Mouse (Mus musculus): ENCODE results near the gene Suco.

The Suco gene

DNA sequence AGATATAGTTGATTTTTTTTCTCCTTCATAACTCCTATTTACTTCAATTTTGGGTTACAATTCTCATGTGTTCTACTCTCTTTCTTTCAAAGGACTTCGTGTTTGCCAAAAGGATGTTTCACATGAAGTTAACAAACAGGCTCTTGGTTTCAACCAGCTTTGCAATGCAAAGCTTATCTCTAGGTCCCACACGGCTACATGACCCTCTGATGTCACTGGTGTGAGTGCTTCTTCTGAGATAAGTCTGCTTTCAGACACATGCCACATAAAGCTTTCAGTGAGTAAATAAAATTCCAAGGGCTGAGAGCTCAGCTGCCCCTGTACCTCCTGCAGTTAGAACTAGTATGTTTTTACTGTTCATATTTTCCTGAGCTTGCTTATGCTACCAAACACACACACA is 18.1 kb upstream of the Suco start:
- DNase-seq (ENCODE audit: extremely low spot score, low read depth, low spot score): no peak

DNA sequence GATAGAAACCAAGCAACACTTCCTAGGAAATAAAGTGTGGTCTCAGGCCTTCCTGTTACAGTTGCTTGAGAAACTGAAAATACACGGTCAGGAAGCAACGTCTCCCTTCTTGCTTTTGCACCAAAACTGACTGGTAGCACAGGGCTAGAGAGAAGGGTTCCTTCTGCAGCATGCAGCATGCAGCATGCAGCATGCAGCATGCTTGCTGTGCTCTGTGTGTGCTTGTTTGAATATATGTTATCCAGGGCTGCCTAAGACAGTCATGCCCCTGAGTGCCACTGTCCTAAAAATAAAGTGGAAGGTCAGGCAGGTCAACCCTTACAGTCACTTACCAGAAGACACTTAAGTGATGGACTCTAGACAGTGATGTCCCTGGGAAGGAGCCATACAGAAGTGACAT is 17.6 kb upstream of the Suco start:
- no peak for DNase-seq (ENCODE audit: extremely low spot score, low read depth, low spot score)

DNA sequence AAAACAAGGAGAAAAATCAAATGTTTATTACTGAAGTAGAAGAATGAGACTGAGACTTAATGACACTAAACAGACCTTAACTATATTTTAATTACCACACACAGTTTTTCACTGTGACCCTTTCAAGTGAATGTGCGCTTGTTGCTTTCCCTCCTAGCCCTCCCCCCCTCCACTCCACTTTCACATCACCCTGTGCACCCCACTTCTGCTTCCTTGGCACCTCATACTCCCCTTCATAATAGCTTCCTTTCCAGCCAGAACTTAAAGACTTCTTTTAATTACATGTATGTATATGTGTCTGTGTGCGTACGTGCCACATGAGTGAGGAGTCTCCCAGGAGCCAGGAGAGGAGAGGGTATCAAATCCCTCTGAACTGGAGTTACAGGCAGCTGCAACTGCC is 12.3 kb upstream of the Suco start:
- DNase-seq (ENCODE audit: extremely low spot score, low read depth, low spot score): no peak

DNA sequence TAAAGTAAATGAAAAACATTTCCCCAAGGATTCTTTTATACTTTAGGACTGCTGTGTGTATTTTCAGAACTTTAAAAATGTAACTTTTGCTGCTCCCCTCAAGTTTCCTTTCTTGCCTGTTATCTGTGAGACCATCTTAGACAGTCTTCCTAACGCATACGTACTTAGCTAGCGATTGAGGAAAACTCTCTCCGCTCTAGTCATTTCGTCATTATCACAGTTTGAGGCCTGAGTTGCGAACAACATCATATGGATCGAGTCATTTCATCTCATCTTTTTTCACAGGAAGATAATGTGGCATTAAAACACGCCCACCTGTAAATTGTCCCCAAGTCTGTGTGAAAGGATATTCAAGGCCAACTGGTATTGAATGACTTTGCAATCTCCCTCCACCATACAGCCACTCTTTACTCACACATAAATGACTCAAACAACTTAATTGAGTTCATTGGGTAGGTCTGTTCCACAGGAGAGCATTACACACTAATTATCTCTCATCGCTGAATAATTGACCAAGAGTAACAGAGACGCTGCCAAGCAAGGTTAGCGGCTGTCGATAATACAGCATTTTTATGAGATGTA is 11.3 kb upstream of the Suco start:
- DNase-seq (ENCODE audit: extremely low spot score, low read depth, low spot score): no peak

DNA sequence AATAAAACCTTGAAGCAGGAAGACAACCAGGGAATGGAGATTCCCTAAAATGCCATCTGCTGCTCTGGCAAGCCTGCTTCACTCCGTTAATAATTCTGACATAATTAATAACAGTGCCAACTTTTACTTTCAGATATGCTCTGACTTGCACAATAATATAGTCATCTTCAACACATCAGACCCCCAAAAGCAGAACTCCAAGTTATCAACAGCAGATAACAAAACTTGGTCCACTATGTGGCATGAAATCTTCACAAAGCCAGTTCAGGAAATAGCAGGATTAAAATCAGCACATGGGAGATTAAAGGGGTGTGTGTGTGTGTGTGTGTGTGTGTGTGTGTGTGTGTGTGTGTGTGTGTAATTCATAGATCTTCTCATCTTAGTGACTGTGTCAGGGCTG is 9.3 kb upstream of the Suco start:
- DNase-seq (ENCODE audit: extremely low spot score, low read depth, low spot score): no peak

DNA sequence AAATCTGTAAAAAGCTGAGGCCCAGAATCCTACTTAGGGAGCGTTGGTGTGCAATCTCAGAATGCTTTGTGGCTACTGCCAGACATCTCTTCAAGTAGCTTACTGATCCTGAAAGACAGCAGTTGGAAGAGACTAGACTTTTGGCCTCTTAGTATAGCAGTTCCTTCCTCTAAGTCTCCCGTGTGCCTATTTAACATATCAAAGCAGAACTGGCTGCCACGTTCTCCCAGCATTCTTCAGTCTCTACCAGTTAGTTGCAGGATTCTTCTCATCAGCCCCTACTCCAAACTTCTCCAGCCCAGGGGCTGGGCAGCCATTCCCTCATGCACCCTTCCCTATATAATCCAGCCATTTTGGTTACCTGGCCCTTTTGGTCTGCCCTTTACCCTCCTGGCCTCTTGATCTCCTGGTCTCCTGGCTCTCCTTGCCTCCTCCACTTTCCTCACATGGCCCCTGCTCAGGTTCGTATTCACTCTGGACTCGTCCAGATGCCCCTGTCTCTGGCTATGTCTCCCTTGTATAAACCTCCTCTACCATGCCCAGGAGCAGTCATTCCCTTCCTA is 1.2 kb upstream of the Suco start:
- no peak for DNase-seq (ENCODE audit: extremely low spot score, low read depth, low spot score)

DNA sequence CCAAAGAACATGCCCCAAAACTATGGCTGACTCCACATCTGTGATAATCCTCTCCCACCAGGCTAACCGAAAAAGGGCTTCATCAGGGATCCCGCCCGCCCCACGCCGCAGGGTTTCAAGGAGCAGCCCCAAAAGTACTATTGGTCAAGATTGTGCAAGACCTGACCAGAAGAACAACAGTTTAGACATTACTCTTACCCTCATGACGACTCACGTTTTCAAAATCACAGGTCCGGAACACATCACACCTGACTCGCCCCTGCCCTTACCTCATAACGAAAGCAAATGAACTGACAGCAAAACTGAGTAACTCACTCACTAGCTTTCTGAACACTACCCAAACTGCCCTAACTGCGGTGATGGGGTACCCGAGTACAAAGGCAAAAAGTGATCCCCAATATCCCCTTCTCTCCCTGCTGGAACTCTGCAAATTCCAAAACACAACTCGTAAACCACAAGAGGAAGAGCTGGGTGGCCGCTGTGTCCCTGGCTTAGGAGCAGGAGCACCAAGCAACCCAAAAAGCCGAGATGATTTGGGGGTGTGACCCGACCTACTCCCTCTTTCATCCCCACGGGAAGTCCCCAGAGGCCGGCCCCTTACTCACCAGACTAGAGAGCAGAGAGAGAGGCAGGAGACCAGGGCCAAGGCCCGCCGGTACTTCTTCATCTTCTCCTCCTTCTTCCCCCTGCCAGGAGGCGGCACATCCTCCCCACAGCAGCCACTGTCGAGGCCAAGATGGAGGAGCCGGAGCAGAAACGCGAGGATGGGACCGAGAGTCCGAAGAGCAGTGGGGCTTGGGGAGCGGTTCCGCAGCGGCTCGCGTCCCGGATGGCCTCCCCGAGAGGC is 553 bp downstream of the Suco start:
- DNase-seq (ENCODE audit: extremely low spot score, low read depth, low spot score): no peak

DNA sequence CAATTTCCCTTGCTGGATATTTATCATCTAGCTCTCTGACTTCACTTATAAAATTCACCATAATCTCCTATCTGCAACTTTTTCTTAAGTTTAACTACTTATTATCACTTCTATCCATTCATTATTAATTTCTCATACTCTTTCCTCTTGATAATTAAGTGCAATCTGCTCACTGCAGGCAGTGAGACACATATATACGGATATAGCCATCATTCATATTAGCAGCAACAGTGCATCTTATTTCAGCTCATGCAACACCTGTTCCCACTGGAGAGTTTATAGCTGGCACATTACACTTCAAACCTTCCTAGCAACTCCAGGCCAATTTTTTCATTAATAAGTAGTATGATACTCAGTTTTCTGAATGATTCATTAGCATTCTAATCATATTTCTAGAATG is 7.1 kb downstream of the Suco start:
- DNase-seq (ENCODE audit: extremely low spot score, low read depth, low spot score): no peak

DNA sequence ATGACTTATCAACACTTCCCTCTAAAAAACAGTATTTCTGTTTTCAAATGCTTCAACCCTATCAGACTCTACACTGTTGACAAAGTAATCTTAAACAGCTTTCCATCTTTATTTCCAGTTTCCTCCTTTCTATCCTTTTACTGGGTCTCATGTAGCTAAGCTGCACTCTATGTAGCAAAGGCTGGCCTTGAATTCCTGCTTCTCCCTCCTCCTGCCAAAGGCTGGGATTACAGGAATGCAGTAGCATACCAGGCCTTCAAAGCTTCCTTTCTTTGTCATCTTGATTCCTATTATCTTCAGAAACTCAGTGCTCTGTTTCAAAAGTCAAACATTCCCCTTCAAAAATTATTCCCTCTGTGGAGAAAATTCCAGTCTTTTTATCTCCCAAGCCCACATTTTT is 8.1 kb downstream of the Suco start:
- DNase-seq (ENCODE audit: extremely low spot score, low read depth, low spot score): no peak

DNA sequence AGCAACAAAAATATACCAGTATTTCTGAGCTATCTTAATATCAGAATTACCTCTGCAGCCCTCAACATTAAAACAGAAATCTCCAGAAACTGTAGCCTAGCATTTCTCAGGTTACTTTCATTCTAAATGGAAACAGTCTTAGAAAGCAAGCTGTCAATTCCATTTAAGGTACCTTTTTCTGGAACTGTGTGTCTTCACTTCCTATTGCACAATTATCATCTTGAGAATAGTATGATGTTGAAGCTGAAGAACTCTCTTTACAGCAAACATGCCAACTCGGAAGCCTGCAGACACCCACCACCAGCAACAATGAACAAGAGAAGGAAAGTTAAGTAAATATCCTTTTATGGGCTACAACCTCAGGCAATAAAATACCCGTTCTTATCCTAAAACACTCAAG is 12.7 kb downstream of the Suco start:
- DNase-seq (ENCODE audit: extremely low spot score, low read depth, low spot score): no peak

DNA sequence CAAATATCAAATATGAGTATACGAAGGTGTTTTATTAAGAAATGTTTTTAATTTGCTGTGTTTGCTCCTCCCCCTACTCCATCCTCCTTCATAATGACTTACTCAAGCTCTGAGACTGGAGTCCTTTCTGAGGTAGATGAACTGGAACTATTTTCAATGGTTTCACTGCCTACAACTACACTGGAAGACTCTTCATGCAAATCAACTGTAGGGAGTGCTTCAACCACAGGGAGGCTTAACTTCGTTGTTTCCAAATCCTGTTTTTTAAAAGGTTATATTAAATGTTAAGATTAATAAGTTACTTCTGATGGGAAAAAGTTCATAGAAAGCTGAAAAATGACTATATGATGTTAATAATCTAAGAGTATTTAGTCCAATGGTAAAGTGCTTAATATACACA is 17.2 kb downstream of the Suco start:
- DNase-seq (ENCODE audit: extremely low spot score, low read depth, low spot score): no peak

DNA sequence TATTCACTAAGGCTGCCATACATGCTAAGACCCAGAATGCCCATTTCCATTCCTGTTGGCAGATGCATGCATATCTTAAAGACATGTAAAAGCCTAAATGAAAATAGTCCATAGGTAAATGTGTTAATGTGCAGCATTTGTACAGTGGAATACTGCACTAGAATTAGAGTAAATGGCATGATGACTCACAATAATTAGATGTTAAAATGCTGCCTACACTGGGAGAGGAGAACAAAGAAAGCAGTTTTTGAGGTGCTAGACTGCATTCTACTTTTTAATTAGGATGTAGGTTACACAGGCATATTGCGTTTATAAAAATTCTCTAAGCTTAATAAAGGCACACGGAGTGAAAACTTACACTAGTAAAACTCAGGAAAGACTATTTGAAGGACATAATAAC is 49.8 kb downstream of the Suco start:
- no peak for DNase-seq (ENCODE audit: extremely low spot score, low read depth, low spot score)

DNA sequence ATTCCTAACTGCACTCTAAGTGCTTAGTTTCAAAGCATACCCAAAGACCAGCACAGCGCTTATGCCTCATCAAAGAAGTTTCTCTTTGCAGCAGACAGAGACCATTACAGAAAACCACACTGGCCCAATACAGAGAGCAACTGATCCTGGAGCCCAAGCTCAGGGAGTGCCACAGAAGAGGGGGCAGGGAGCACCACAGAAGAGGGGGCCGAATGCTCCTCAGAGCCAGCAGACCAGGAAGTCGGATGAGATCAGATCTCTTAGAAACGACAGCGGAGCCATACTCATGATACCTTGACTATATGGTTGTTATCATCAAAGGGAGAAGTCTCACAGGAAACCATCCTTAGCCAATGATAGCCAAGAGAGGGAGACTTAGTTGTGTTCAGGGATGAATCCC is 67.1 kb downstream of the Suco start:
- no peak for DNase-seq (ENCODE audit: extremely low spot score, low read depth, low spot score)

DNA sequence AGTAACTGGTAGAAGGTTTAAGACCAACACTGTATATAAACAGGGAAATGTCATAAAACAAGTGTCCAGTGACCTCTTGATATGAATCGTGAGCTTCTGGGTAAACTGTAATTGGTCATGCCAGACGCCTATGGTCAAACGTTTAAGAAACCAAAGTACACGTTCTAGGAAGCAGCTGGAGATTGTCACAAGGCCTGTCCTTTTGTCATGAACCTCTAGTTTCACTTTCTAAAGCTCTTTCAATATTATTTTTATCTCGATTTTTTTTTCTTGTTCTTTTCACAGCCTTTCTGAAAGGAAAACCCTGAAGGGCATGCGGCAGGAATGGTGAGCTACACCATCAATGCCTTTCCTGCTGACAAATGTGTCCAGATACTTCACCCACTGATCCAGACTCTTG is 67.5 kb downstream of the Suco start:
- DNase-seq (ENCODE audit: extremely low spot score, low read depth, low spot score): no peak

DNA sequence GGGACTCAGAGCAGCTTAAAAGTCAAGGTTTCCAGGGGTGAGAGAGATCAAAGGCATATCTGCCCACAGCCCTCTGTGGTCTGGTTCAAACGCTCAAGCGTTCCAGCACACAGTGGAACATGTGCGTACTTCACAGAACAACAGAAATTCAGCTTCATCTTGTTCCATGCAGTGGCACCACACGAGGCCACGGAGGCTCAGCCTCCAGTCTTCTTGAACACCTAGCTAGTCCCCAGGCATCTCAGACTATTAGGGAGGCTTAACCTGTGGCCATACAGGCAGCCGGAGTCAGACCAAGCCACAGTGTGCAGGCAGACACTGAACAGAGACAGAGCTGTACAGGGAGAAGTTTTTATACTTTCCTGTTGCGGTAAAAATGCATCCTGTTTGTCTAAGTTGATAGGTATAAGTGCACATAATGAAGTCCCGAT is 71.9 kb downstream of the Suco start:
- no peak for DNase-seq (ENCODE audit: extremely low spot score, low read depth, low spot score)

DNA sequence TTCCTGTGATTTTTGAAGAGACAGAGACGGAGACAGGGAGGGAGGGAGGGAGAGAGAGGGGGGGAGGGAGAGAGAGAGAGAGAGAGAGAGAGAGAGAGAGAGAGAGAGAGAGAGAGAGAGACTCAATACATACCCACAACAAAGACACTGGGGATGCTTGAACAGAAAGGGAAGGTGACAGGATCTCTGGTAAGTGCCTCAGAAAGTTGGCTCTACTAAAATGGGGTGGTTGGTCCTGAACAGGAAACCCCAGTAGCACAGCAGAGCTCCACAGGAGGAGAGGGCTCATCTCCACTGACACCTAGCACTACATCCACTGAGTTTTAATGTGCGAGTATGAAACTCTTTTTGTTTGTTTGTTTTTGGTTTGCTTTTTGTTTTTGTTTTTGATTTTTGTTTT is 75.2 kb downstream of the Suco start:
- no peak for DNase-seq (ENCODE audit: extremely low spot score, low read depth, low spot score)

DNA sequence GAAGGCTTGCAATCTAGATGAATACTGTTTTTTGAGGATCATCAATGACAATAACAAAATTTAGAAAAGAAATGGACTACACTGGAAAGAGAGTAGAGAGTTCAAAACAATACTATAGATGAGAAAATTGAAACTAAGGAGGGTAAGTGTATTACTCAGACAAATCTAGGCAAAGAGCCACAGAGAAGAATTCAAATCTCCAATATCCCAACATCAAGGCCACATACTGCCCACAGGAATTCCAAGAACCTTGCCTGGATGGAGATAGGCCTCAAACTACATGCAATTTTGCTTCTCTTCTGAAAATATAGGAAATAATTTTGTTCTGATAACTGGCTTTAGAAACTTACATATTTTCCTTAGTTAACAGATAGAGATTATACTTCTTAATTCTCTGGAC is 76.2 kb downstream of the Suco start:
- no peak for DNase-seq (ENCODE audit: extremely low spot score, low read depth, low spot score)

DNA sequence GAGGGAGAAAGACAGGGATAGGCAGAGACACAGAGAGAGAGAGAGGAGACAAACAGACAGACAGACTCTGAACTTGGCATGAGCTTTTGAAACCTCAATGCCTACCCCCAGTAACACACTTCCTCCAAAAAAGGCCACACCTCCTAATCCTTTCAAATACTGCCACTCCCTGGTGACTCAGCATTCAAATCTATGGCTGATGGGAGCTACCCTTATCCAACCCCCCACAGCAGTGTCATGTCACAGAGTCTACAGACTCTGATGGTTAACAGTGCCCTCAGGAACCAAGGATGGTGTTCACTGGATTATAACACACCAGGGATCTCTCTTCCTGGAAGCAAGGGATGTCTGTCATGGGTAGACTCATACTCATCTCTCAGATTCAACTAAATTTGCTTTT is 76.7 kb downstream of the Suco start:
- no peak for DNase-seq (ENCODE audit: extremely low spot score, low read depth, low spot score)

DNA sequence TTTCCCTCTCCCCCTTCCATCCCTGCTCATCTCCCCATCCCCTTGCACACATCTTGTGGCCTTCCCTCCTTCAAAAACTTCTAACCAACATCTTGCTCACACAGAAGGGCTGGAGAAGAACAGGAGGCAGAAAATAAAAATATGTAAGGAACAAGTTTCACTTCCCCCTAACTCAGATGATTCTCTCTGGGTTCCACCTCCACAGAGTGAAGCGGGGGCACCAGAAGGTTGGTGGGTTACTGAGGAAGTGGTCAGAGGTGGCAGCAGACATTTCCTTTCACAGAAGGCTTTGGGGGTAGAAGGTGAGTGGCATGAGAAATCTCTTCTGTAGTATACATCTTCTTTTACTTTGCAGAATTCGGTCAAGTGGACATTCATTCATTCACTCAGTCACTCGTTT is 77.6 kb downstream of the Suco start:
- DNase-seq (ENCODE audit: extremely low spot score, low read depth, low spot score): no peak

DNA sequence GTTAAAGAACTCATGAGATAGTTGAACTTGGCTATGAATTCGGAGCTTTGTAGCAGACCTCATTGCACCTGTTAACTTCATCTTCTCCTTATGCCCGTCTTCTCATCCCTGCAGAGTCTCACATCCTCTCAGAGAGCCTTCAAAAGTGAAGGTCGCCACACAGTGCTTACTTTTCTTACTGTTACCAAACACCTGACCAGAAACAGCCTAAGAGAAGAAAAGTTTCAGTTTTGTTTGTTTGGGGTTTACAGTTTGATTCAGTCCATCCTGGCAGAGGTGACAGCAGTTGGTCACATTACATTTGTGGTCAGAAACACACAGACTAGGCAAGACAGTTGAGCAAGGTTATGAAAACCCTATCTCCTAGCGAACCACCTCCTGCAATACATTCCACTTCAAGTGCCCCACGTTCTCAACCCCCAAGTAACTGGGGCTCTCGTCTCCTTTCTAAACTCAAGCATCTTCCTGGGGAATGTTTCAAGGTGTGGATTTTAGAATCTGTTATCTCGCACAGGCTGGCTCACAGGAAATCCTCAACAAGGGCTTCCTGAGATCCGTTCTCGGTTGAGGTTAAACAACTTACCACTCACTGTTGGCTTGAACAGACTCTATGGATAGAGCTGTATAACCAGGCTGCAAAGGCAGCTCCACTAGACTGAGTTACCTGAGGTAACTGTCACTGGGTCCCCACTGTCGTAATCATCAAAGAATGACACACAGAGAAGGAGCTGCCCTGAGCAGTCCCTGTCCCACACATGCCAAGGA is 81.9 kb downstream of the Suco start:
- DNase-seq (ENCODE audit: extremely low spot score, low read depth, low spot score): no peak

DNA sequence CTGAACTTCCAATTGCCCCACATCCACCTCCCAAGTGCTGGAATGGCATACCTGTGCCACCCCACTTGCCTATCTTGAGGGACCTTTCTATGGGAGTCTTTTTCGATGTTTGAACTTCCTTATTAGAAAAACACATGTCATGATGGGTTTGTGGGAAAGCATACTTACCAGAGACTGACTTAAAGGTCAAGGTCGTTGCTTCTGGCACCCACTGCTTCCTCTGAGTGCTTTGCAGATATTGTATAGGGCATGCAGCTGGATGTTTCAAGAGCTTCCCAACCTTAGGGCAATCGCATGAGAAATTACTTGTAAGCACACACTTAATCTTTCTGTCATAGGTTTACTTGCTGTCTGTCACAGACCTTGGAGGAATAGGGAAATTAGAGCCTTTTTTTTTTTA is 83.2 kb downstream of the Suco start:
- no peak for DNase-seq (ENCODE audit: extremely low spot score, low read depth, low spot score)

DNA sequence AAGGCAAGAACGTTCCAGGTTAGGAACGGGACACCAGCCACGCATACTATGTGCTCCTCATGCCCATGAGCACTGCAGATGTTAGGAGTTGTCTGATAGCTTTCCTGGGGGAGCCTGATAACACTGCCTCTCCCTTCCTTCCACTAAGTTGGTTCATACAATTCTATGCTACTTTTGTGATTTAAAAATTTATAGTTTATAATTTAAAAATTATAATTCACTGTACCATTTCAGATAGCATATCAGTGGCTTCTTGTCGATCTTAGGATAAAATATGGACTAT is 83.9 kb downstream of the Suco start:
- no peak for DNase-seq (ENCODE audit: extremely low spot score, low read depth, low spot score)

Measured in hindlimb bud, embryonic 11.5 days (tissue).